ENCODE assay signal across 22 mouse cellular contexts in the genomic region with DNA sequence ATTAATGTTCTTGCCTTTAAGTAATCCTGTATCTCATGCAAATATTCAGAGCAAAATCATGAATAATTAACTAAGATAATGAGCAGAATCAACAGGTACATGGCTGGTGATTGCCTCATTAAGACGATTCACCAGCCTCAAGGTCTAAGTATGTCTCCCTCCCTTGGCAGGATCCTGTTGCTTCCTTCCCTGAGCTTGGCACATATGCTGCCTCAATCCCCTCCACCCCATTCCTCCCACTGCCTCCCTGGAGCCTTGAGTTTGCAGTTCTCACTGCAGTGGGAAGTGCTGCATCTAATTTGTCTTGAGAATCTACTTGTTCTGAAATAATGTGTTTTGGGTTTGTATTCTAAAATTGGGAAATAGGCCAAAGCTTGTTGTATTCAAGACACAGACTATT.
DNase-seq lines count a peak whose midpoint lies in the region.
"Had no signal": no experiment of that assay in that cellular context is flagged by ENCODE, and none has a peak within 500 bp of the region (broad histone marks: within the 10 kb centered on the region; RNA-seq: fewer than 3 reads in every experiment).

No protein-coding gene starts in this region.

- peak; percentile 30 to 44 for DNase-seq in layer of hippocampus, adult 18-20 months (ENCODE audit: low spot score in 2 of 2)
- DNase-seq in layer of hippocampus, adult 11-12 months (ENCODE audit: low spot score), result no peak
- peak; percentile 64 for DNase-seq in right cerebral cortex, adult 18-20 months
- DNase-seq in right cerebral cortex, postnatal 4 days, result no peak
- DNase-seq in right cerebral cortex, postnatal 25 days, result peak; percentile 28
- no peak for DNase-seq in adrenal gland, postnatal 25 days
- DNase-seq: adrenal gland, postnatal 36 days; B cell, adult 2 months; cerebellum, adult 8-10 months; cerebellum, postnatal 25 days; gastrocnemius, postnatal 25 days; heart, adult 18-20 months; heart, postnatal 4 days; kidney, adult 8-10 months; kidney, postnatal 4 days; liver; lung, adult 2 months; lung, postnatal 10 days; retina, postnatal 1 day; spleen, adult 18-20 months; thymus, adult 18-20 months; thymus, postnatal 36 days had no signal

Comparison
In these comparisons a context has a peak if more than half of its experiments do, and no peak if none do; other contexts are left out.
1. DNase-seq: peak in layer of hippocampus, adult 18-20 months (2 of 2), right cerebral cortex, adult 18-20 months (single experiment) and right cerebral cortex, postnatal 25 days (single experiment); none in layer of hippocampus, adult 11-12 months (single experiment), right cerebral cortex, postnatal 4 days (single experiment) and adrenal gland, postnatal 25 days (single experiment).